Mouse (Mus musculus) A20 (cell line): ENCODE results near the gene March8.

Experiments used
- DNase-seq: peaks from one replicate; pipeline ENCODE4 v3.0.0-alpha.2; 2011; ENCODE audit warnings: low read depth, low spot score

The March8 gene

GRCm38 (mm10) chr6:116407956-116408657 lies 70.3 kb downstream of the March8 start:
- no peak for DNase-seq

- no peak for DNase-seq
Observed at GRCm38 (mm10) chr6:116410436-116410835, 72.6 kb downstream of the March8 start.

GRCm38 (mm10) chr6:116411716-116412115 lies 73.9 kb downstream of the March8 start:
- no peak for DNase-seq

GRCm38 (mm10) chr6:116412546-116413325 lies 74.9 kb downstream of the March8 start:
- no peak for DNase-seq

- no peak for DNase-seq
Observed at GRCm38 (mm10) chr6:116415126-116415676, 77.4 kb downstream of the March8 start.

- no peak for DNase-seq
Observed at GRCm38 (mm10) chr6:116416000-116416552, 78.3 kb downstream of the March8 start.

- peak; percentile 63 for DNase-seq
Observed at GRCm38 (mm10) chr6:116417518-116418315, 79.9 kb downstream of the March8 start.

- no peak for DNase-seq
Observed at GRCm38 (mm10) chr6:116418487-116418886, 80.7 kb downstream of the March8 start.

- DNase-seq, result no peak
Observed at GRCm38 (mm10) chr6:116419699-116420098, 81.9 kb downstream of the March8 start.

- no peak for DNase-seq
Observed at GRCm38 (mm10) chr6:116420271-116420670, 82.4 kb downstream of the March8 start.

GRCm38 (mm10) chr6:116422991-116423390 lies 85.2 kb downstream of the March8 start:
- no peak for DNase-seq

- peak; percentile 17 for DNase-seq
Observed at GRCm38 (mm10) chr6:116423664-116424063, 85.8 kb downstream of the March8 start.

GRCm38 (mm10) chr6:116427552-116427951 lies 89.7 kb downstream of the March8 start:
- DNase-seq, result peak; percentile 13

GRCm38 (mm10) chr6:116428282-116428681 lies 90.5 kb downstream of the March8 start:
- DNase-seq, result peak; percentile 28

GRCm38 (mm10) chr6:116438864-116439263 lies 101.0 kb downstream of the March8 start:
- no peak for DNase-seq

- no peak for DNase-seq
Observed at GRCm38 (mm10) chr6:116439531-116439930, 101.7 kb downstream of the March8 start.

- no peak for DNase-seq
Observed at GRCm38 (mm10) chr6:116440447-116440846, 102.6 kb downstream of the March8 start.

GRCm38 (mm10) chr6:116440849-116441248 lies 103.0 kb downstream of the March8 start:
- no peak for DNase-seq

GRCm38 (mm10) chr6:116455781-116456180 lies 118.0 kb downstream of the March8 start:
- no peak for DNase-seq

- DNase-seq, result no peak
Observed at GRCm38 (mm10) chr6:116456482-116456881, 118.7 kb downstream of the March8 start.

GRCm38 (mm10) chr6:116458728-116459127 lies 120.9 kb downstream of the March8 start:
- no peak for DNase-seq
